Mouse (Mus musculus) spleen, adult 2 months (tissue): Measurements from ENCODE around the gene Efcab11. TPM values are rescaled to one million over a fixed set of nuclear protein-coding genes. Genes with fewer than 3 reads are reported as not detected.

Source experiments
- DNase-seq, 2 experiments: peaks; one replicate each; pipeline versions ENCODE4 v3.0.0 to v3.0.0-alpha.2; 2012 to 2021; ENCODE audit warnings: low spot score in 2 of 2, low read depth in 1 of 2
- H3K27ac ChIP-seq: fragments of 200-500 bp; 2 replicates; pipeline ENCODE4 v1.5.1; 2012; ENCODE audit warnings: low read length, inconsistent platforms; ENCODE audit not compliant: insufficient read depth
- H3K27me3 ChIP-seq: fragments of 200-500 bp; 2 replicates; pipeline ENCODE4 v1.6.1; 2012; ENCODE audit warnings: mild to moderate bottlenecking, moderate library complexity, low read length, inconsistent platforms; ENCODE audit not compliant: control insufficient read depth, insufficient read depth
- H3K36me3 ChIP-seq: fragments of 200-500 bp; 2 replicates; pipeline ENCODE4 v1.6.1; 2012; ENCODE audit warnings: mild to moderate bottlenecking, low read length, inconsistent platforms; ENCODE audit not compliant: control insufficient read depth, insufficient read depth
- H3K4me1 ChIP-seq: fragments of 200-500 bp; 2 replicates; pipeline ENCODE4 v1.6.1; 2011; ENCODE audit warnings: inconsistent platforms; ENCODE audit not compliant: control insufficient read depth, insufficient read depth, insufficient read length
- H3K4me3 ChIP-seq: fragments of 200-500 bp; 2 replicates; pipeline ENCODE4 v1.5.1; 2011; ENCODE audit warnings: mild to moderate bottlenecking, inconsistent platforms; ENCODE audit not compliant: insufficient read depth, insufficient read length; ENCODE audit errors: extremely low read depth
- CTCF ChIP-seq: fragments of 200-500 bp; IDR thresholded peaks from 2 replicates; pipeline ENCODE4 v1.5.1; 2011; ENCODE audit warnings: mild to moderate bottlenecking, inconsistent platforms; ENCODE audit not compliant: insufficient read depth, insufficient read length, insufficient replicate concordance; ENCODE audit errors: extremely low read depth
- POLR2A ChIP-seq: fragments of 200-500 bp; IDR thresholded peaks from 2 replicates; pipeline ENCODE4 v1.6.1; 2011; ENCODE audit warnings: low read depth, low read length, inconsistent platforms
- WGBS: fragments of 180-500 bp; shearing (Covaris S2); methylation state at CpG from one replicate; pipeline ENCODE4 v1.1.7; 2018; 5-methylcytosine and 5-hydroxymethylcytosine counted together
- polyA plus RNA-seq: library from polyadenylated mRNA; depleted of rRNA; stranded (reverse); fragments of >200 nt; gene quantifications from 2 replicates; pipeline ENCODE4 v1.2.3, GENCODE M21; 2012

The Efcab11 gene
- polyA plus RNA-seq, 1 experiment = 0.34 TPM

DNA sequence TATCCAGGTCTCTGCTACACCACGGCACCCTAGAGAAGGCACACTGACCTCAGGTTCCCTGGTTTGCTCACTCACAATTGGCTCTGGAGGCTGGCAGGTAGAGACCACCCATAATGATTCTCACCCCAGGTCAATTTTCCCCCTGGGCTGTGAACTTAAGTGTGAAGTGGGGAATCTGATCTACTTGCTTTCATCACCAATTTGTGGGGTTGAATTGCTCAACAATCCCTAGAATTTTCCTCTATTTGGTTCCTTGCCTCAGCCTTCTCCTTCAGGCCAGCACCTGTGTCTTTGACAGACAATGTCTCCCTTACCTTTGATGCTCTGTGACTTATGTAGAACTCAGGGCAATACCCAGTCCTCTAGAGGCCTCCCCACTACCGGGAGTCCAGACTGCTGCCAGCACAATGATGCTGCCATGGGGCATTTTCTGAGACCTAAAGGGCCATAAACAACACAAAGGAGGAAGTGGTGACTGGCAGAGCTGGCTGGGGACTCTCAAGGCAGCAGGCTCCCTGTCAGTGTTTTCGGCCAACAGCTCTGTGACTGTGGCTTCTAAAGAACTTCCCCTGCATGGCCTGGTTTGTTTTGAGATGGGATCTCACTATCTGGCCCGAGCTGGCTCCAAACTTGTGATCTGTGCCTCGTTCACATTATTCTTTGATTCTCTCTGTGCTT is 94.8 kb downstream of the Efcab11 start:
- TF ChIP-seq POLR2A = no peak
- TF ChIP-seq CTCF = no peak
- H3K4me1 ChIP-seq = peaks cover 12% of the 10 kb centered on the region
- no peak overlapping the region for H3K4me3 ChIP-seq
- DNase-seq = peak; percentile 60 to 67
- WGBS = 23% methylated on average over 5 of the region's 5 CpGs
- H3K36me3 ChIP-seq = no peaks in the 10 kb centered on the region
- no peaks in the 10 kb centered on the region for H3K27me3 ChIP-seq
- peak overlapping the region; percentile 56 for H3K27ac ChIP-seq

DNA sequence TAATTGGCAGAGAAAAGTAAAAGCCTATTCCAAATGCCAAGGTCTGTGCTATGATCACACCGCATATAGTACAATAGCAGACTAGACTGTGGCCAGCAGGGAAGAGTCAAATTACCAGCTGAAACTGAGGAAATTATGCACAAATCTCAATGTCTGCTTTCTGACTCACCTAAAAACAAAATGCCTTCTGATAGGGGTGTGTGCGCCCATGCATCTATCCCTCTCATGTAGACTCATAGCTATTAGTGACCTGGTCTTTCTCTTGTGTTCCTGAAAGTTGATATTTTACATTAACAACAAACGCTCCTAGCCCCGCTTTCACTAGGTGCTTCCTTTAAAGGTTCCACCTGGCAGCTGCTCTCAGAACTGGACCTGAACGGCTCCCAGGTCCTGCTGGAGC is 102.5 kb downstream of the Efcab11 start:
- WGBS = 90% methylated on average over 5 of the region's 5 CpGs
- Histone ChIP-seq H3K4me1 (no peaks in the 10 kb centered on the region), H3K4me3 (no peak overlapping the region), H3K27me3 (no peaks in the 10 kb centered on the region), H3K36me3 (no peaks in the 10 kb centered on the region), H3K27ac (no peak overlapping the region)
- no peak for DNase-seq
- TF ChIP-seq CTCF (no peak), POLR2A (no peak)

DNA sequence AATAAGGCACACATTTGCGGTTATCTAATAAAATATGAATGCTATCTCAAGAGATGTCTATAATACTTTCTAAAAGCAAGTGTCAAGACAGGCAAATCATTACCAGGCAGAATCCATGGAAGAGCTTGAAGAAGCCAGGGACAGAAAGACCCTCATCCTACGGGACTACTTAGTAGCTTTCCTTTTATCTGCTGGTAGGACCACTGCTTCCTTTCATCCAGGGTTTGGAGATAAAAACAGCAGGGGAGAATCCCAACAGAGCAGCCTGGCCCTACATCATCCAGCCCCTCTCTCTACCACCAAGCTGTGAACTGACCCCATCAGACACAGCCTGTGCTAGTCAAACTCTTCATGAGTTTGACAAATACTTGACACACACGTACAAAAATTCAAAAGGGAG is 103.8 kb downstream of the Efcab11 start:
- no peak for DNase-seq
- Histone ChIP-seq H3K36me3 (no peaks in the 10 kb centered on the region), H3K27ac (no peak overlapping the region), H3K27me3 (no peaks in the 10 kb centered on the region), H3K4me1 (no peaks in the 10 kb centered on the region), H3K4me3 (no peak overlapping the region)
- WGBS = 89% methylated on average over 3 of the region's 3 CpGs
- TF ChIP-seq POLR2A (no peak), CTCF (no peak)

DNA sequence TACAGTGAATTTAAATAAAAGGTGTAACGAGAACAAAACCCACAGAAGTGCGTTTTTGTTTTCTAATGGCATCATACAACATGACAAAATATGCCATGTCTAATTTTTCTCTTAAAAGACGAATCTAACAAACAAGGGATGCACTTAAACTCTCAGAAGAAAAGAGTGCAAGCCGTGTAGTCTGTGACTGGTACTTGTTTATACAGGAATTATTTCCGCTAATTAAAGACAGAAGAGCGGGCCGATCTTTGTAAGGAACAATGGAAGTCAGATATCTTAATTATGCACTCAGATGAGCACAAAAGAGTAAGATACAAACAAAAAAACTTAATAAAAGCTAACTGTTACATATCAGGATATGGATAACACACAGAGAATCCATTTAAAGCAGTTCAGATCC is 104.3 kb downstream of the Efcab11 start:
- Histone ChIP-seq H3K36me3 (no peaks in the 10 kb centered on the region), H3K4me3 (no peak overlapping the region), H3K27me3 (no peaks in the 10 kb centered on the region), H3K4me1 (no peaks in the 10 kb centered on the region), H3K27ac (no peak overlapping the region)
- no peak for DNase-seq
- TF ChIP-seq CTCF = no peak
- TF ChIP-seq POLR2A = no peak
- WGBS = 94% methylated on average over 7 of the region's 7 CpGs

DNA sequence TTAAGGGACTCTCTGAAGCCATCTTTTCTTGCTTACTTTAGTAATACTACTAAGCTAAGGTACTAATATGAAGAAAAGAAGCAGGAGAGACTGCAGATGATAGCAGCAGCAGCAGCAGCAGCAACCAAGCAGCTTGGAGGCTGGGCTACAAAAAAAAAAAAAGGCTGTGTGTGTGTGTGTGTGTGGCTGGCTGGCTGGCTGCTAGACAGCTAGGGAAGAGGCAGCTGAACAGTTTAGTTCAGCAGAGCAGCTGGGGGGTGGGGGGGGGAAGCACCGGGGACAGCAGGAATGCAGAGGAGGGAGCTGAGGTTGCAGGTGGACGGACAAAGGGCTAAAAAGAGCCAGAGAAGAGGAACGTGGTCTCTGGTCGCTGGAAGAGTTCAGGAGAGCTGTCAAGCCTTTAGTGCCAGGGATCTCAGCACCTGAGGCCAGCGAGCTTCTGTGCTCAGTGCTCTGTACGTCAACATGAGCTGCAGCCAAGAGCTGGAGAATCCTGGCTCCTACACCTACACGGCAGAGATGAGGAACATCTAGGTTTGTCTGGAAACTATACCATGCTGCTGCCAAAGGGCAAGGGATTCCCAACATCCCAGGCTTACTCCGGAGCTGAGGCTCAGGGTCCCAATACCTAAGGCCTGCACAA is 107.6 kb downstream of the Efcab11 start:
- Histone ChIP-seq H3K4me3 (no peak overlapping the region), H3K36me3 (no peaks in the 10 kb centered on the region), H3K4me1 (peaks cover 3% of the 10 kb centered on the region; the same call in 1 of the 2 replicates), H3K27ac (no peak overlapping the region), H3K27me3 (no peaks in the 10 kb centered on the region)
- no peak for TF ChIP-seq CTCF
- no peak for TF ChIP-seq POLR2A
- DNase-seq = no peak
- 80% methylated on average over 8 of the region's 8 CpGs for WGBS

DNA sequence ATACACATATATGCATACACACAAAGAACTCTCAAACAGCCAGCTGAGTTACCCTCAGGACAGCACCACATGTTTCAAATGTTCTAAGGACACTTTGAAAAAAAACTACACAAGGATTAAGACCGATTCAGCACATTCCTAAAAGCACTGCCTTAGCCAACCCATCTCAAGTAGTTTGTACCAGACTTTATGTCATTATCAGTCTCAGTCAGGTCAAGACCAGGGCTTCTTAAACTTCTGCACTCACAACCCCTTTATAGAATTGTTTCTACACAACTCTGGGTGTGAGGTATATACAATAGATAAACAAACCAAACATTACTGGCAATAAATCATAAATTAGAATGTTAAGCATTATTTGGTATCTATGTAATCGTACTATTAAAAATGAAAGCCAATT is 109.4 kb downstream of the Efcab11 start:
- H3K27ac ChIP-seq = no peak overlapping the region
- H3K4me1 ChIP-seq = peaks cover 3% of the 10 kb centered on the region; the same call in 1 of the 2 replicates
- H3K36me3 ChIP-seq = no peaks in the 10 kb centered on the region
- TF ChIP-seq POLR2A (no peak), CTCF (no peak)
- no peaks in the 10 kb centered on the region for H3K27me3 ChIP-seq
- no peak for DNase-seq
- H3K4me3 ChIP-seq = no peak overlapping the region
- WGBS = 90% methylated on average over 2 of the region's 2 CpGs
